Mouse (Mus musculus) CD4-positive naive resting alpha-beta T cell, adult 76 days (primary cell): Measurements from ENCODE around the gene Hrh3. TPM values are rescaled to one million over a fixed set of nuclear protein-coding genes. Genes with fewer than 3 reads are reported as not detected.

Experiments
- total RNA-seq: library from RNA; stranded (reverse); gene quantifications from one replicate; pipeline ENCODE4 v1.2.4, GENCODE M21; 2023

Hrh3 gene
- not detected for total RNA-seq

DNA sequence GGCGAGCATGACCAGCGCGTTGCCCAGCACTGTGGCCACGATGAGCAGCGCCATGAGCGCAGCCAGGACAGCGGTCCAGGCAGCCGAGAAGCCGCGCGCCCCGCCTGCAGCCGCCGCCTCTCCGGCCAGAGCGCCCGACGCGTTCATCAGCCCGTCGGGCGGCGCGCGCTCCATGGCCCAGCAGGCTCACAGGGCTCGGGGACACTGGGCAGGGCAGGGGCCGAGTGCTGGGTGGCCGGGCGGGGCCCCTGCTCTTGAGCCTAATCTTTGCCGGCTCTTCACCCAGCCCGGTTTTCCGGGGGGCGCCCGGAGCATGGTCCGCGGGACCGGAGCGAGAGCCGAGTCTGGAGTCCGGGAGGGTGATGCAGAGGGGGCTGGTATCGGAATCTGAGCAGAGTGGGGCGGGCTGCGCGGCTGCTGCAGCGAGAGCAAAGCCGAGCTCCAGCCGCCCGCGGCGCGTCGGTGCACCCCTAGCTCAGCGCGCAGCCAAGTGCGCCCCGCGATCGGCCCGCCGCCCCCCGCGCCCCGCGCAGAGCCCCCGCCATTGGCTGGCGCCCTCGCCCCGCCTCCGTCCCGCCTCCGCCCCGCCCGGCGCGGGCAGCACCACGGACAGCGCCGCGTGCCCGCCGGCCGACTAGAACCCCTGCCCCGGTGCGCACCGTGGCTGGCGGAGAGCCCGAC, at the start of gene Hrh3:
Hrh3 (minus strand) TSS at position 511 of the 681 bp plus-strand sequence.

DNA sequence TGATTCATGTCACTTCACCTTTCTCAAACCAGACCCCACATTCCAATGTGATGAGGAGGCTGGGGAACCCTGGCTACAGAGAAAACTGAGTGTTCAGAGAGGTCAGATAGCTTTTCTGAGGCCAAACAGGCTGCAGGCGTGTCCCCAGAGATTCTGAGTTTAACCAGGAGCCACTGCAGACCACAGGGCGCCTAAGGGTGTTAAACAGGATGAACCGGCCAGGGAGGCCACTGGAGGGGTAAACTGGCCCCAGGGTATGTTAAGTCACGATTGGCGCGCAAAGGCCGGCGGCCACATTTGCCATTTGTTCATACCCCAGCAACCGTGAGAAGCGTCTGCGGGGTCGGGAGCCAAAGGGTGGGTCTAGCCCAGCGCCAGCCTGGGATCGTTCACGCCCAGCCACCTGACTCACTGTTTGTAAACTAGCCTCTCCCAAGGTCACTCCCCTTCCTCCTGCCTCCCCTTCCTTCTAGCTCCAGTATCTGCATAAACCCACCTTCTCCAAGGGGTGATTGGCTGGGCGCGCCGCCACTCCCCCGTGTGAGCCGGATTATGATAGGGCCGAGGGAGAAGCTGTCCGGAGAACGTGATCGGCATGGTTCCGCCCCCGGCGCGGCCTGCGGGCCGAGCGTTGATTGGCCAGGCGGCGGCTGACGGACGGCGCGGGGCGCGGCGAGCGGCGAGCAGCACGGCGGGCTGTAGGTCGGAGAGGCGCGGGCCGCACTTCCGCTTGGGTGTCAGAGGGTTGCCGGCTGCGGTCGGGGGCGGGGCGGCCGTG, 14.6 kb upstream of the Hrh3 start, which contains the start of gene Osbpl2:
Osbpl2 (plus strand) TSS at position 646 of the 778 bp plus-strand sequence.

DNA sequence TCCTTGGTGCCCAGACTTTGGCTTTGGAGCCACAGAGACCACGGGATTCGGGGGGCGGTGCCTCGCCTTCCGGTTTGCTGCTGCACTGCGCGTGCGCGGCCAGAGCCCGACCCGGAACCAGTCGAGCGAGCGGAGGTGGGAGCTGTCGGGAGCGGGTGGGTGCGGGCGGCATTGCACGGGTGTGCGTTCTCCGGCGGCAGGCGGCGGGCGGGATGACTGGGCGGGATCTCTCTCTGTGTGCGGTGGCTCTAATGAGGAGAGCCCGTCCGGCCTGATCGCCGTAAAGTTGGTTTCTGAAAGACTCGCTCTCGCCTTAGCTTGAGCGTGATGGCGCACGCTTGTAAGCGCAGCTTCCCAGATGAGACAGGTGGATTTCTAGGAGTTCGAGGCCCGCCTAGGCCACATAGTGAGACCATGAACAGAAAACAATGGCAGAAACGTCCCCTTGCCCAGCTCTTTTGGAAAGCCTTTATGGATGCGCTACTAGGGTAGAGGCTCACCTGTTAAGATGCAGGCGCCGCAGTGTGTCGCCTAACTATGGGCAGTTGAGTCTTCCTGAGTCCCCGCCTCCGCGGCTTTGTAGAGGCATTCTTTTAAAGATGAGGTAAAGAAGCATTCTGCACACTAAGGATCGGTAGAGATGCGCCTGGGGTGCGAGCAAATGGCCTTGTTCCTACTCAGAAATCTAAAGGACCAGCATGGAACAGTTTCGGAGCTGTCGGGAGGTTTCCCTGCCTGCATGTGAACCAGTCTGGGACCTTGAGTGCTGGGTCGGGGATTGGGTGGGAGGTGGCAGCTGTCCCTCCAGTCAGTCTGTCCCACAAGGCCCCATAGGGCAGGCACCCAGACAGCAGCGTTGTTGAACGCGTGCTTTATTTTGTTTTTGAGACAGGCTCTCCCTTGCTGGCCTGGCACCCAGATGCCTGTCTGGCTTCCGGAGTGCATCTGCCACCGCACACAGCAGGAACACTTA, 33.5 kb downstream of the Hrh3 start, which contains the start of gene Mtg2:
Mtg2 (plus strand) TSS at position 108 of the 973 bp plus-strand sequence.

Other genes with a start within 250 kb of the Hrh3 start
- gene Taf4, start 127.8 kb downstream of the Hrh3 start, total RNA-seq, result 38.7 TPM
- gene Lsm14b, start 79.5 kb downstream of the Hrh3 start, total RNA-seq, result 39.2 TPM
- gene Psma7, start 62.1 kb downstream of the Hrh3 start, total RNA-seq, result 120 TPM
- gene Ss18l1, start 62.0 kb downstream of the Hrh3 start, total RNA-seq, result 5.3 TPM
- gene Mtg2, start 33.9 kb downstream of the Hrh3 start, total RNA-seq, result 17.5 TPM
- 31.1 TPM for gene Osbpl2, start 14.8 kb upstream of the Hrh3 start, total RNA-seq
- 129 TPM for gene Adrm1, start 67.0 kb upstream of the Hrh3 start, total RNA-seq
- gene Lama5, start 121.4 kb upstream of the Hrh3 start, total RNA-seq, result 0.29 TPM
- gene Rps21, start 152.9 kb upstream of the Hrh3 start, total RNA-seq, result 2,699 TPM
- 41.6 TPM for gene Cables2, start 169.0 kb upstream of the Hrh3 start, total RNA-seq
- gene Rbbp8nl, start 185.4 kb upstream of the Hrh3 start, total RNA-seq, result not detected
- not detected for gene Gata5, start 230.2 kb upstream of the Hrh3 start, total RNA-seq